Mouse (Mus musculus): ENCODE measurements around the gene Tradd.

Tradd gene

GRCm38 (mm10) chr8:105275387-105275786 is 11.0 kb upstream of the Tradd start:
- DNase-seq (ENCODE audit: low read depth in 1 of 2, low spot score in 2 of 2), result no peak

DNA sequence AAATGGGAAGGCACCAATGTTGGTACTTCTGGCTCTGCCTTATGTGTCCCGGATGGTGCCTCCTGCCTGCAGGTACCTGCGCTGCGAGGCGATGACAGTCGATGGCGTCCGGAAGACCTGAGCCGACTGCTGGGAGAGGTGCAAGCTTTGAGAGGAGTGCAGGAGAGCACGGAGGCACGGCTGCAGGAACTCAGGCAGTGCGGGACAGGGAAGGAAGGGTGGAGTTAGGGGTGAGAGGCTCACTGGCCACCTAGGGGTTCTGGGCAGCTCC is 6.4 kb upstream of the Tradd start:
- no peak for DNase-seq (ENCODE audit: low read depth in 1 of 2, low spot score in 2 of 2)

GRCm38 (mm10) chr8:105270101-105270915 is 5.9 kb upstream of the Tradd start:
- DNase-seq (ENCODE audit: low read depth in 1 of 2, low spot score in 2 of 2), result no peak

DNA sequence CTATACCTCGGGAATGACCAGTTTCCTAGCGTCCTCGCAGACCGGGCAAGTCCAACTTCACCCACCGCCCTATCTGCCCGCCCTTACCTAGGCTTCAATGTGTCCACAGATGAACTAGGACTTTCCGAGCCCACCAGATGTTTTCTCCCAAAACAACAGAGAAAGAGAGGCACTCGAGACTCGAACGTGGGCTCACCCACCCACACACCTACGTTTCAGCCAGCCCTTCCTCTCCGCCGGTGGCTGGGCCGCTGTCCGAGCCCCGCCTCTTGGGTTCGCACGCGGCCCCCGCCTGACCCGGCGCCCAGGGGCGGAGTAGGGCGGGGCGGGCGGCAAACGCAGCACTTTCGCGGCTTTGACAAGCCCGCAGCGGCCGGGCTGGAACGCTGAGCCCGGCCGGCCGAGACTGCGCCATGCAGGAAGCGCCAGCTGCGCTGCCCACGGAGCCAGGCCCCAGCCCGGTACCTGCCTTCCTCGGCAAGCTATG is 5.1 kb upstream of the Tradd start, which contains the start of gene Hsf4:
TSS of gene Hsf4 (plus strand) at position 341 of the 487 bp plus-strand sequence.
- no peak for DNase-seq (ENCODE audit: low read depth in 1 of 2, low spot score in 2 of 2)

DNA sequence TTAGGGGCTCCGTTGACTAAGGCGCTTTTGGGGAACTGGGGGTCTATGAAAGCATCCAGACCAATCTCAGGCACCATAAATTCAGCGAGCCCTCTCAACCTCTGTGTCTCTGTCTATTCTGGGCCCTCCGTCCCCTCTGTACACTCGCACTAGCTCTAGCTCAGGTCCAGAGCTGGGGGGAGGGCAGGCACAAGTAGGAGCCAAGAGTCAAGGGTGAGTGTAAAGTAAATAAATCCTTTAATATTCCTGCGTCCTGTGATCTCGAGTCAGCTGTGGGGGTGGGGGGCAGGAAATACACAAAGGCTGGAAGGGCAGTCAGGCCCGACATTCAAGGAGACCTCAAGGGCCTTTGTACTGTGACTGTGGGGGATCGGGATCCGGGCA is 4.7 kb upstream of the Tradd start:
- DNase-seq (ENCODE audit: low read depth in 1 of 2, low spot score in 2 of 2), result no peak

DNA sequence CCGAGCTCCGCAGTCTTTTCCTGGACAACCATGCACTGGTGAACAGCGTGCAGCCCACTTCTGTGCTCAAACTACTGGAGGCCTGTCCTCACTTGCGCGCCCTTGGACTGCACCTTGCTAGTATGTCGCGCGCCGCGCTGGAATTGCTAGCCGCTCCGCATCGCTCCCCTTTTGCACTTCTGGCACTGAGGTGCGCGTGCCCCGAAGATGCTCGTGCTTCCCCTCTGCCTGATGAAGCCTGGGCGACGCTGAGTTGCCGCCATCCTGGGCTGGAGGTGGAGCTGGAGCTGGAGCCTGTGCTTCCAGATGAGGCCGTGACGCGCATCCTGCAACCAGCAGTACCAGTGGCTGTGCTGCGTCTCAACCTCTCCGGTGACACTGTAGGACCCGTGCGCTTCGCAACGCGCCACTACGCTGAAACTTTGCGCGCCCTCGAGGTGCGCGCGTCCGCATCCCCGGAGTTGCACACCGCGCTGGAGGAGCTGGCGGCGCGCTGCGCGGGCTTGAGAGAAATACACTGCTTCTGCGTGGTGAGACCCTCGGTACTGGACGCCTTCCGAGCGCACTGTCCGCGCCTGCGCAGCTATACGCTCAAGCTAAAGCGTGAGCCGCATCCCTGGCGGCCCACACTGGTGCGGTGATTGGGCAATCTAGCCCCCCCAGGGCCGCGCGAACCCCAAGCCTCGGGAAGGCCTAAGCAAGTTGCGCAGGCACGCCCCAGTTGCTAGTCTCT is 4.1 kb upstream of the Tradd start:
- no peak for DNase-seq (ENCODE audit: low read depth in 1 of 2, low spot score in 2 of 2)

GRCm38 (mm10) chr8:105266775-105267174 is 2.4 kb upstream of the Tradd start:
- DNase-seq (ENCODE audit: low read depth in 1 of 2, low spot score in 2 of 2), result no peak

- no peak for DNase-seq (ENCODE audit: low read depth in 1 of 2, low spot score in 2 of 2)
Observed at GRCm38 (mm10) chr8:105265128-105265527, 719 bp upstream of the Tradd start.

- no peak for DNase-seq (ENCODE audit: low read depth in 1 of 2, low spot score in 2 of 2)
Observed at GRCm38 (mm10) chr8:105263244-105263912, 1.0 kb downstream of the Tradd start.

DNA sequence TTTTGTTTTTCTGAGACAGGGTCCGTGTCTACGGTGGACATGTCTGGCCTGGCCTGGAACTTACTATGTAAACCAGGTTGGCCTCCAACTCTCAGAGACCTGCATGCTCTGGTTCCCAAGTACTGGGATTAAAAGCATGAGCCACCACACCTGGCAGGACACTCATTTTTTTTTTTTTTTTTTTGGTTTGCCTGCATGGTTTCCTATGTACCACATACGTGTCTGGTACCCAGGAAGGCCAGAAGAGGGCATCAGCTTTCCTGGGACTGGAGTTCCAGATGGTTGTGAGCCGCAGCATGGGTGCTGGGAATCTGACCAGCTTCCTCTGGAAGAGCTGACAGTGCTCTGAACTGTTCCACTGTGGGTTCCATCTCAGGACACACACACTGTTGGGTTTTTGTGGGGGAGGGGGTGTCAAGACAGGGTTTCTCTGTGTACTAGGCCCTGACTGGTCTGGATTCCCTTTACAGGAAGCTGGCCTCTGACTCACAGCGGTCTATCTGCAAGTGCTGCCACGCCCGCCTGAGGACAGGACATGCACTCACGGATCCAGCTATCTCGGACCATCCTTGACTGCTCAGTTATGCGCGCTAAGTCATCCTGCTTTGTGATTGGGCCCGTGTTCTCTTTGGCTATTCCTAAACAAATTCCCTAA is 3.0 kb downstream of the Tradd start:
- DNase-seq (ENCODE audit: low read depth in 1 of 2, low spot score in 2 of 2), result no peak

- DNase-seq (ENCODE audit: low read depth in 1 of 2, low spot score in 2 of 2), result no peak
Observed at GRCm38 (mm10) chr8:105260371-105261099, 3.9 kb downstream of the Tradd start.

GRCm38 (mm10) chr8:105259721-105260320 is 4.6 kb downstream of the Tradd start:
- DNase-seq (ENCODE audit: low read depth in 1 of 2, low spot score in 2 of 2), result peak in 1 of 2 experiments; percentile 62

GRCm38 (mm10) chr8:105258911-105259720 is 5.3 kb downstream of the Tradd start:
- no peak for DNase-seq (ENCODE audit: low read depth in 1 of 2, low spot score in 2 of 2)

DNA sequence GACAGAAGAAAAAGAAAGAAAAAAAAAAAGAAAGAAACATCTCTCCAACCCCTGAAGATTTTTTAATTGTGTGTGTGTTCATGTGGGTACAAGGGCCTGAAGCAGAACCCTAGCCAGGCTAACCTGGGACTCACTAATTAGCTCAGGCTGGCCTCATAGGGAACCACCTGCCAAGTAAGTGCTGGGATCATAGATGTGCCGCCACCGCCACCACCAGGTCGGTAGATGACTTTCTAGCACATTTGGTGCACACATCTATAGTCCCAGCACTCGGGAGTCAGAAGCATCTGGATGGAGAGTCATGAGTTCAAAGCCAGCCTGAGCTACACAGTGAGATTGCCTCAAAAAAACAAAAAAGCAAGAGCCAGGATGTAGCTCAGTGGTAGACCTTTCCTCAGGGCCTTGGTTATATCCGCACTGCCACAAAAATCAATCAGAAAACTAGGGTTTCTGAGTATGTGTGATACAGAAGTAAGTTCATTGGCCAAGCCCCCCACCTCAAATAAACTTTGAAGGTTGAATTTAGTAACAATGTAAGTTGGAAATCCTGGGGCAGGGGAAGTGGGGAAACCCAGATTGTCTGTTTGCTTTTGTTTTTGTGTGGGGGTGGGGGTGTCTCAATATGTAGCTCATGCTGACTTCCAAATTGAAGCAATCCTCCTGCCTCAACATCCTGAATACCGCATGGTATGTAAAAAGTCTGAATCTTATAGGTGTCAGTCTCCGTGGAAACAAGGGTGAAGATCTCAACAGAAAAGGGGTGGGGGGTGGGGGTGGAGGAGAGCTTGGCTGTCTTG is 6.9 kb downstream of the Tradd start:
- DNase-seq (ENCODE audit: low read depth in 1 of 2, low spot score in 2 of 2), result no peak

- no peak for DNase-seq (ENCODE audit: low read depth in 1 of 2, low spot score in 2 of 2)
Observed at GRCm38 (mm10) chr8:105254966-105255350, 9.5 kb downstream of the Tradd start, which contains the start of gene B3gnt9. Gene B3gnt9, minus strand, starts transcription at chr8:105255153.

GRCm38 (mm10) chr8:105254152-105254965 is 10.1 kb downstream of the Tradd start:
- DNase-seq (ENCODE audit: low read depth in 1 of 2, low spot score in 2 of 2), result peak in 1 of 2 experiments; percentile 69

GRCm38 (mm10) chr8:105253766-105254151 is 10.7 kb downstream of the Tradd start:
- no peak for DNase-seq (ENCODE audit: low read depth in 1 of 2, low spot score in 2 of 2)
